Mouse (Mus musculus): ENCODE data around the gene Atp4a. TPM values are rescaled to one million over a fixed set of nuclear protein-coding genes. Genes with fewer than 3 reads are reported as not detected.
"Not testable (repeated sequence)": the region's sequence is repeated elsewhere in the genome, so short reads cannot be mapped to it uniquely, and the experiment has no call there.

The Atp4a gene
- polyA plus RNA-seq, 1 experiment = not detected

- no peak overlapping the region for H3K4me2 ChIP-seq (ENCODE audit: low read depth)
- H3K27me3 ChIP-seq (ENCODE audit: control insufficient read depth, insufficient read depth, insufficient read length) = peaks cover 28% of the 10 kb centered on the region
- no peak overlapping the region for H3ac ChIP-seq (ENCODE audit: control insufficient read depth, insufficient read length)
- peaks cover 5% of the 10 kb centered on the region for H3K79me2 ChIP-seq (ENCODE audit: control insufficient read depth, insufficient read depth)
- H3K4me3 ChIP-seq = no peak overlapping the region
- peaks cover 7% of the 10 kb centered on the region for H3K36me3 ChIP-seq (ENCODE audit: control insufficient read depth, insufficient read depth)
- TF ChIP-seq POLR2AphosphoS2 (IDR thresholded peaks at IDR 0.05; ENCODE audit: insufficient read length, low read depth) = peak; percentile 58
- no peak for TF ChIP-seq CEBPB (IDR thresholded peaks at IDR 0.05; ENCODE audit: insufficient read depth, poor library complexity, severe bottlenecking)
Observed at GRCm38 (mm10) chr7:30723274-30723953, 11.4 kb downstream of the Atp4a start.

- Histone ChIP-seq H3K79me2 (ENCODE audit: control insufficient read depth, insufficient read depth) (peaks cover 11% of the 10 kb centered on the region), H3ac (ENCODE audit: control insufficient read depth, insufficient read length) (no peak overlapping the region), H3K4me3 (peak overlapping the region; percentile 89), H3K27me3 (ENCODE audit: control insufficient read depth, insufficient read depth, insufficient read length) (no peaks in the 10 kb centered on the region), H3K36me3 (ENCODE audit: control insufficient read depth, insufficient read depth) (peaks cover 7% of the 10 kb centered on the region), H3K4me2 (ENCODE audit: low read depth) (peak overlapping the region; percentile 90)
- TF ChIP-seq POLR2AphosphoS2 (IDR thresholded peaks at IDR 0.05; ENCODE audit: insufficient read length, low read depth) (no peak), CEBPB (IDR thresholded peaks at IDR 0.05; ENCODE audit: insufficient read depth, poor library complexity, severe bottlenecking) (no peak), TCF3 (IDR thresholded peaks at IDR 0.05; ENCODE audit: insufficient read length, low read depth) (no peak), POLR2A (IDR thresholded peaks at IDR 0.05; ENCODE audit: insufficient read length, low read depth) (no peak), USF1 (IDR thresholded peaks at IDR 0.05; ENCODE audit: low read depth) (no peak), E2F4 (IDR thresholded peaks at IDR 0.05; ENCODE audit: insufficient read depth) (no peak), SRF (IDR thresholded peaks at IDR 0.05; ENCODE audit: control insufficient read depth, insufficient read length, low read depth) (no peak), MAX (IDR thresholded peaks at IDR 0.05; ENCODE audit: low read depth) (no peak), REST (IDR thresholded peaks at IDR 0.05; ENCODE audit: insufficient read depth, insufficient read length) (no peak), TCF12 (IDR thresholded peaks at IDR 0.05; ENCODE audit: insufficient read depth, poor library complexity, severe bottlenecking) (no peak), MYOG (IDR thresholded peaks at IDR 0.05; ENCODE audit: control insufficient read depth in 1 of 3, insufficient read depth in 1 of 3, insufficient read length in 2 of 3, low read depth in 2 of 3) (no peak), MYOD1 (IDR thresholded peaks at IDR 0.05; ENCODE audit: control insufficient read depth in 1 of 3, insufficient read length in 2 of 3, low read depth in 2 of 3) (no peak)
Observed at GRCm38 (mm10) chr7:30728214-30728613, 16.2 kb downstream of the Atp4a start.

GRCm38 (mm10) chr7:30728739-30729395, 16.9 kb downstream of the Atp4a start:
- no peak for TF ChIP-seq REST (IDR thresholded peaks at IDR 0.05; ENCODE audit: insufficient read depth, insufficient read length)
- TF ChIP-seq USF1 (IDR thresholded peaks at IDR 0.05; ENCODE audit: low read depth) = peak; percentile 68
- peak in 1 of 3 experiments; percentile 21 for TF ChIP-seq MYOG (IDR thresholded peaks at IDR 0.05; ENCODE audit: control insufficient read depth in 1 of 3, insufficient read depth in 1 of 3, insufficient read length in 2 of 3, low read depth in 2 of 3)
- TF ChIP-seq TCF12 (IDR thresholded peaks at IDR 0.05; ENCODE audit: insufficient read depth, poor library complexity, severe bottlenecking) = no peak
- no peak for TF ChIP-seq E2F4 (IDR thresholded peaks at IDR 0.05; ENCODE audit: insufficient read depth)
- TF ChIP-seq POLR2AphosphoS2 (IDR thresholded peaks at IDR 0.05; ENCODE audit: insufficient read length, low read depth) = no peak
- peak in 1 of 3 experiments; percentile 12 for TF ChIP-seq MYOD1 (IDR thresholded peaks at IDR 0.05; ENCODE audit: control insufficient read depth in 1 of 3, insufficient read length in 2 of 3, low read depth in 2 of 3)
- TF ChIP-seq MAX (IDR thresholded peaks at IDR 0.05; ENCODE audit: low read depth) = no peak
- peaks cover 11% of the 10 kb centered on the region for H3K79me2 ChIP-seq (ENCODE audit: control insufficient read depth, insufficient read depth)
- H3K27me3 ChIP-seq (ENCODE audit: control insufficient read depth, insufficient read depth, insufficient read length) = no peaks in the 10 kb centered on the region
- H3K4me2 ChIP-seq (ENCODE audit: low read depth) = peak overlapping the region; percentile 90
- H3K4me3 ChIP-seq = peak overlapping the region; percentile 89
- H3ac ChIP-seq (ENCODE audit: control insufficient read depth, insufficient read length) = peak overlapping the region; percentile 68
- H3K36me3 ChIP-seq (ENCODE audit: control insufficient read depth, insufficient read depth) = peaks cover 7% of the 10 kb centered on the region

GRCm38 (mm10) chr7:30729396-30730063, 17.5 kb downstream of the Atp4a start, which contains the start of gene Tmem147:
Gene Tmem147 (minus strand): TSS chr7:30729540.
- H3K4me3 ChIP-seq = peak within 1 kb of the TSS; percentile 89
- H3K4me2 ChIP-seq (ENCODE audit: low read depth) = peak within 1 kb of the TSS; percentile 90
- peaks cover 7% of the 10 kb centered on the region for H3K36me3 ChIP-seq (ENCODE audit: control insufficient read depth, insufficient read depth)
- peaks cover 11% of the 10 kb centered on the region for H3K79me2 ChIP-seq (ENCODE audit: control insufficient read depth, insufficient read depth)
- TF ChIP-seq MYOD1 (IDR thresholded peaks at IDR 0.05; ENCODE audit: control insufficient read depth in 1 of 3, insufficient read length in 2 of 3, low read depth in 2 of 3) = peak in 2 of 3 experiments; percentile 71 to 86
- no peak for TF ChIP-seq REST (IDR thresholded peaks at IDR 0.05; ENCODE audit: insufficient read depth, insufficient read length)
- TF ChIP-seq SRF (IDR thresholded peaks at IDR 0.05; ENCODE audit: control insufficient read depth, insufficient read length, low read depth) = peak; percentile 80
- TF ChIP-seq POLR2AphosphoS2 (IDR thresholded peaks at IDR 0.05; ENCODE audit: insufficient read length, low read depth) = peak; percentile 77
- peak; percentile 20 to 84 (median 79) for TF ChIP-seq MYOG (IDR thresholded peaks at IDR 0.05; ENCODE audit: control insufficient read depth in 1 of 3, insufficient read depth in 1 of 3, insufficient read length in 2 of 3, low read depth in 2 of 3)
- TF ChIP-seq CEBPB (IDR thresholded peaks at IDR 0.05; ENCODE audit: insufficient read depth, poor library complexity, severe bottlenecking) = no peak
- TF ChIP-seq POLR2A (IDR thresholded peaks at IDR 0.05; ENCODE audit: insufficient read length, low read depth) = peak; percentile 71
- H3K27me3 ChIP-seq (ENCODE audit: control insufficient read depth, insufficient read depth, insufficient read length) = no peaks in the 10 kb centered on the region
- peak within 1 kb of the TSS; percentile 68 for H3ac ChIP-seq (ENCODE audit: control insufficient read depth, insufficient read length)

- peak overlapping the region; percentile 71 for H3K4me2 ChIP-seq (ENCODE audit: low read depth)
- H3K79me2 ChIP-seq (ENCODE audit: control insufficient read depth, insufficient read depth) = peaks cover 11% of the 10 kb centered on the region
- H3K36me3 ChIP-seq (ENCODE audit: control insufficient read depth, insufficient read depth); H3K27me3 ChIP-seq (ENCODE audit: control insufficient read depth, insufficient read depth, insufficient read length): not testable (repeated sequence)
- H3ac ChIP-seq (ENCODE audit: control insufficient read depth, insufficient read length) = peak overlapping the region; percentile 68
- peak overlapping the region; percentile 89 for H3K4me3 ChIP-seq
Observed at GRCm38 (mm10) chr7:30730064-30730722, 18.2 kb downstream of the Atp4a start.

All from myocyte (in vitro differentiated cells).